Mouse (Mus musculus) thymus, adult 2 months (tissue): Measurements from ENCODE around the gene Grn.

Experiments
- CTCF ChIP-seq: fragments of 200-500 bp; IDR thresholded peaks from 2 replicates; pipeline ENCODE4 v1.5.1; 2012; ENCODE audit warnings: mild to moderate bottlenecking, control low read depth, low read length, moderate library complexity, borderline replicate concordance; ENCODE audit not compliant: control insufficient read depth, poor library complexity, insufficient read depth; ENCODE audit errors: extremely low read depth
- POLR2A ChIP-seq: fragments of 200-500 bp; IDR thresholded peaks from 2 replicates; pipeline ENCODE4 v1.6.1; 2012; ENCODE audit warnings: mild to moderate bottlenecking, low read length, control low read depth, moderate library complexity; ENCODE audit not compliant: control insufficient read depth, poor library complexity, insufficient read depth; ENCODE audit errors: extremely low read depth

DNA sequence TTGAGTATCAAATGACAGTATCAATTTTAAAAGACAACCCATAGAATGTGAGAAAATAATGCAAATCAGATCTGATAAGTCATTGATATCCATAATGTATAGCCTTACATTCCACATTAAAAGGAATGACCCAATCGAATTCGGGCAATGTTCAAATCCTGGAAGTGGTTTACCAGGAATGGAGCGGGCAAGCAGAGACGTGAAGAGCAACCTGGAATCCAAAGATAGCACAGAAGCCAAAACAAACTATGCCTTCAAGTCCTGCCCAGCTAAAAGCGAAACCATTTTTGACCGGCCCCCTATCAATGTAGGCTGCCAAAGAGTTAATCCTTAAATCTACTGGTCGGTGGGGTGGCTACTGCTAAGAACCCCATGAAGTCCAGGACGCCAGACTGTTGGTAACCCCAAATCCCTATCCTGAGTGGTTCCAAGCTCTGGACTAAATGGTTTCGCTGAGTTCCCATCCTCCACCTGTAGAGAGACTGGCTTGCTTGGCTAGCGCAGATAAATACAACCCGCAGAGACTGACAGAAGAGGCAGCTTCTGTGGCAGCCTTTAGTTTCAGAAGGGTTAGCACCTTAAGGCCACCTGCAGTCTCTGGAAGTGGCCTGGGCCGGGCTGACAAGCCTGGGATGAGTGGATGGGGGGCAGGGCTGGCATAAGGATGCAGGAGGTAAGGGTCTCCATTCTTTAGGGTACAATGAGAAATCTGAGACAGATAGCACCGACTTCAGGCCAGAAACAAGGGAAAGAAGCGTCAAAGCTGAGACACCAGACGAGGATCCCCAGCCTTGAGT is 37.5 kb upstream of the Grn start:
- TF ChIP-seq POLR2A (no peak), CTCF (no peak)
